Mouse (Mus musculus): ENCODE data around the gene Fam25c.
"Not testable (repeated sequence)": the region's sequence is repeated elsewhere in the genome, so short reads cannot be mapped to it uniquely, and the experiment has no call there.

- TF ChIP-seq CTCF (conservative IDR thresholded peaks at IDR 0.05 in 1 of 2, IDR thresholded peaks at IDR 0.05 in 1 of 2; ENCODE audit: low read depth in 2 of 2, low read length in 2 of 2); KAT2A (IDR thresholded peaks at IDR 0.05; ENCODE audit: insufficient replicate concordance, low read length); POLR2A (IDR thresholded peaks at IDR 0.05; ENCODE audit: low read depth, low read length); MAFK (IDR thresholded peaks at IDR 0.05; ENCODE audit: insufficient replicate concordance, low read length); ZNF384 (IDR thresholded peaks at IDR 0.05; ENCODE audit: low read depth, low read length); EP300 (IDR thresholded peaks at IDR 0.05; ENCODE audit: low read length); MYC (IDR thresholded peaks at IDR 0.05; ENCODE audit: low read depth, low read length); E2F4 (IDR thresholded peaks at IDR 0.05; ENCODE audit: insufficient replicate concordance, low read depth, low read length); ZMIZ1 (IDR thresholded peaks at IDR 0.05; ENCODE audit: low read depth, low read length); ELF1 (IDR thresholded peaks at IDR 0.05; ENCODE audit: low read depth, low read length); GABPA (IDR thresholded peaks at IDR 0.05; ENCODE audit: insufficient replicate concordance, low read depth, low read length): not testable (repeated sequence)
Observed at GRCm38 (mm10) chr14:34314383-34314782, 40.9 kb downstream of the Fam25c start.
